Mouse (Mus musculus) midbrain, embryonic 11.5 days (tissue): ENCODE results near the gene Zmym6. TPM values are rescaled to one million over a fixed set of nuclear protein-coding genes. Genes with fewer than 3 reads are reported as not detected.

ENCODE experiments used
- ATAC-seq: fragments of 200-750 bp; cut with Nextera tagmentation; 2 replicates; pipeline ENCODE4 v1.8.0; 2017; ENCODE audit warnings: moderate TSS enrichment, moderate library complexity; ENCODE audit not compliant: low FRiP score
- DNase-seq: peaks from one replicate; pipeline ENCODE4 v3.0.0; 2015; ENCODE audit warnings: low spot score; ENCODE audit errors: missing footprints
- H3K27ac ChIP-seq: fragments of 300-500 bp; sonication (generic); 2 replicates; pipeline ENCODE4 v1.5.1; 2014; ENCODE audit warnings: low read depth, low read length
- H3K27me3 ChIP-seq: fragments of 300-500 bp; sonication (generic); 2 replicates; pipeline ENCODE4 v1.6.1; 2014; ENCODE audit warnings: mild to moderate bottlenecking, low read length, moderate library complexity, mixed read lengths; ENCODE audit not compliant: control insufficient read depth, insufficient read depth
- H3K36me3 ChIP-seq: fragments of 300-500 bp; sonication (generic); 2 replicates; pipeline ENCODE4 v1.6.1; 2014; ENCODE audit warnings: mild to moderate bottlenecking, low read length, moderate library complexity, mixed read lengths; ENCODE audit not compliant: control insufficient read depth, insufficient read depth
- H3K4me1 ChIP-seq: fragments of 300-500 bp; sonication (generic); 2 replicates; pipeline ENCODE4 v1.6.1; 2014; ENCODE audit warnings: low read length; ENCODE audit not compliant: control insufficient read depth, insufficient read depth
- H3K4me2 ChIP-seq: fragments of 300-500 bp; sonication (generic); 2 replicates; pipeline ENCODE4 v1.6.1; 2014; ENCODE audit warnings: mild to moderate bottlenecking, moderate library complexity
- H3K4me3 ChIP-seq: fragments of 300-500 bp; sonication (generic); 2 replicates; pipeline ENCODE4 v1.5.1; 2014; ENCODE audit warnings: low read depth, low read length
- H3K9ac ChIP-seq: fragments of 300-500 bp; sonication (generic); 2 replicates; pipeline ENCODE4 v1.6.1; 2014; ENCODE audit warnings: low read length
- H3K9me3 ChIP-seq: fragments of 300-500 bp; sonication (generic); 2 replicates; pipeline ENCODE4 v1.6.1; 2016; ENCODE audit warnings: low read length; ENCODE audit not compliant: control insufficient read depth
- WGBS: fragments of 180-500 bp; shearing (Covaris S2); extraction: QIAGEN DNeasy Blood & Tissue Kit; methylation state at CpG from one replicate; pipeline ENCODE4 v1.1.7; 2014; 5-methylcytosine and 5-hydroxymethylcytosine counted together
- polyA plus RNA-seq: library from polyadenylated mRNA; unstranded; fragments of >200 nt; fragmentation: Nextera tagmentation; extraction: Ambion mirVana; gene quantifications from 2 replicates; pipeline ENCODE4 v1.2.1, GENCODE M21; 2014

The Zmym6 gene
- polyA plus RNA-seq, 1 experiment from 2014 or later, result 26.7 TPM

DNA sequence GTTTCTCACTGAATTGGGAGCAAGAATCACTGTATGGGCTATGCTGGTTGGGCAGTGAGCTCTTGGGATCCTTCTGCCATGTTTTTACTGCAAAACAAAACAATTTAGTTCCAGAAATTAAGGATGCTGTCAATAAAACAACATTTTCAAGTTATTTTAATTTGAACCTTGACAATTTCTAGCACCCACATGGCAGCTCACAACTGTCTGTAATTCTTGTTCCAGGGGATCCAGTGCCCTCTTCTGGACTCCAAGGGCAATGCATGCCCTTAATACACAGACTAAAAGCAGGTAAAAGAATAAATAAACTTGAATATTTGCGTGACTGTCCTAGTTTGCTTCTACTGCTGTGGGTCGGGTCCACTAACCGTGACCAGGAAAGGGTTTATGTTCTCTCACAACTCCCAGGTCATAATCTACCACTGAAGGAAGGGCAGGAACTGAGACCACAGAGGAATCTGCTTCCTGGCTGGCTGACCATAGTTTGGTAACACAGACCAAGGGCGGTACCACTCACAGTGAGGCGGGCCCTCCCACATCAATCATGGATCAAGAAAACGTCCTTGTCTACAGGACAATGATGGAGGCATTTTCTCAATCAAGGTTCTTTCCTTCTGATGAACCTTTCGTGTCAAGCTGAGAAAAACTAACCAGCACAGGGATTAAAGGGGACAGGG lies 22.5 kb upstream of the Zmym6 start:
- Histone ChIP-seq H3K4me3 (no peak overlapping the region), H3K27me3 (no peaks in the 10 kb centered on the region), H3K9me3 (no peaks in the 10 kb centered on the region), H3K36me3 (peaks cover 7% of the 10 kb centered on the region; the same call in 1 of the 2 replicates), H3K4me1 (no peaks in the 10 kb centered on the region), H3K27ac (no peak overlapping the region), H3K4me2 (no peak overlapping the region), H3K9ac (no peak overlapping the region)
- no peak for ATAC-seq
- 83% methylated on average over 7 of the region's 7 CpGs for WGBS
- DNase-seq, result peak; percentile 72

DNA sequence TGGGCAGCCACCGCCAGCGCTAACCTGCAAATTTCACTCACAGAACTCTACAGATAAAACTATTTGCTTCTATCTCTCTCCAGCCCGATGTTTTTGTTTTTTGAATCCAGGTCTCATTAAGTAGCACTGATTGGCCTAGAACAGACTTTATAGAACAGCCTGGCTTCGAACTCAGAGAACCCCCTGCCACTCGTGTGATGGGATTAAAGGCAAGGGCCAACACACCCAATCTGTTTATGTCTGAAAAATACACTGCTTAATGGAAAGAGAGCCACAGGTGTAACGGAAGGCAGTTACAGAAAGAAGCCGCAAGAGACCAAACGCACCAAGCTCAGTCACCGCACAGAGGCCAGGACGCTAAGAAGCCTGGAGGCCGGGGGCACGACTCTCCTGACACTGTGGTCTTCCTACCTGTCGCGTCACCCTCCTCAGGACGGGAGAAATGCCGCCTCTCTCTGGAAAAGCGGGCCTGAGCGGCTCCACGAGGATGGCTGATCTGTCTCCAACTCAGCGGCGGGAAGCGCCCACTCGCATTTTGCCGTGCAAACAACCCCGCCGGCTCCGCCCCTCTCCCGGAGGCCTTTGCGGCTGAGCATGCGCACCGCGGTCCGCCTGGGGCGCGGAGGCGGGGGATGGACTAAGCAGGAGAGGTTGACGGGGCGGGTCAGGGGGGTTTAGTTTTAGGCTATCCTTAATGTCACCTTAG lies 16.4 kb upstream of the Zmym6 start, which contains the start of gene Zmym1:
Gene Zmym1, minus strand, starts transcription at position 568 of the 706 bp plus-strand sequence.
- no peaks in the 10 kb centered on the region for H3K4me1 ChIP-seq
- no peaks in the 10 kb centered on the region for H3K27me3 ChIP-seq
- DNase-seq (peak; percentile 99), ATAC-seq (peak; percentile 92)
- H3K4me2 ChIP-seq, result peak within 1 kb of the TSS; percentile 75
- under 1% methylated on average over 37 of the region's 38 CpGs for WGBS
- H3K9me3 ChIP-seq, result no peaks in the 10 kb centered on the region
- H3K4me3 ChIP-seq, result peak within 1 kb of the TSS; percentile 59
- no peak within 1 kb of the TSS for H3K27ac ChIP-seq
- peaks cover 8% of the 10 kb centered on the region; the same call in 1 of the 2 replicates for H3K36me3 ChIP-seq
- H3K9ac ChIP-seq, result peak within 1 kb of the TSS; percentile 76

DNA sequence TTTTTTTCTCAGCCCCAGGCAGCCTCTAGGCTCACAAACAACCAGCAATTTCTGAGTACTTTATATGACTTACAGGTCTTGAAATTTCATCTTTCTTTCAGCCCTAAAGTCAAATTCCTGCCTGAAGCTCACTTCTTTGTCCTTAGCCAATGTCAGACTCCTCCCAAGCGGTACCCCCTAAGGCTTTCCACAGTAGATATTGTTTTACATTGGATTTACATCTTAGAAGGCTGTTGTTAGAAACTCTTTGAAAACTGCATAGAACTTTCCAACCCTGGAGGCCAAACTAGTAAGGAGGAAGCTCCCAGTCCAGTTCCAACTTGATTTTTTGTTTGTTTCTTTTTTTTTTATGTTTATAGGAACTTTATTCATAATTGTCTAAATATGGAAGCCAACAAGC lies 13.1 kb upstream of the Zmym6 start:
- no peaks in the 10 kb centered on the region for H3K9me3 ChIP-seq
- 49% methylated on average over 1 of the region's 1 CpGs for WGBS
- H3K36me3 ChIP-seq, result peaks cover 6% of the 10 kb centered on the region; the same call in 1 of the 2 replicates
- H3K4me2 ChIP-seq, result no peak overlapping the region
- H3K9ac ChIP-seq, result no peak overlapping the region
- H3K4me3 ChIP-seq, result no peak overlapping the region
- no peak for ATAC-seq
- no peak overlapping the region for H3K27ac ChIP-seq
- H3K4me1 ChIP-seq, result no peaks in the 10 kb centered on the region
- H3K27me3 ChIP-seq, result no peaks in the 10 kb centered on the region
- no peak for DNase-seq

DNA sequence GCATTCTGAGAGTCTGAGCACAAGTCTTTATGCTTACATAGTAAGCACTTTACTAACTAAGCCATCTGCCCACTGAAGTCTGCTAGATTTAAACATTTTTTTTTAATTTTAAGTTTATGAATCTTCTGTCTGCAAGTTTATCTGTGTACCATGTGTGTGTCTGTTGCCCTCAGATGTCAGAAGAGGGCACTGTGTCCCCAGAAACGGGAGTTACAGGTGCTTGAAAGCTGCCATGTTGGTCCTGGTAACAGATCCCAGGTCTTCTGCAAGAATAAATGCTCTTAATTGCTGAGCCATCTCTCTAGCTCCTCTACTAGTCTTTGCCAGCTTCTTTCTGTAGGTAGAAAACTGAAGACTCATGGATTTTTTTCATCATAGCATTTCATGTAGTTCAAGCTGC lies 2.3 kb upstream of the Zmym6 start:
- H3K4me1 ChIP-seq, result peaks cover 5% of the 10 kb centered on the region
- no peaks in the 10 kb centered on the region for H3K27me3 ChIP-seq
- H3K4me2 ChIP-seq, result no peak overlapping the region
- no peak overlapping the region for H3K27ac ChIP-seq
- no peak overlapping the region for H3K9ac ChIP-seq
- no peaks in the 10 kb centered on the region for H3K9me3 ChIP-seq
- H3K4me3 ChIP-seq, result no peak overlapping the region
- H3K36me3 ChIP-seq, result no peaks in the 10 kb centered on the region
- 61% methylated on average over 1 of the region's 1 CpGs for WGBS
- no peak for ATAC-seq
- no peak for DNase-seq

DNA sequence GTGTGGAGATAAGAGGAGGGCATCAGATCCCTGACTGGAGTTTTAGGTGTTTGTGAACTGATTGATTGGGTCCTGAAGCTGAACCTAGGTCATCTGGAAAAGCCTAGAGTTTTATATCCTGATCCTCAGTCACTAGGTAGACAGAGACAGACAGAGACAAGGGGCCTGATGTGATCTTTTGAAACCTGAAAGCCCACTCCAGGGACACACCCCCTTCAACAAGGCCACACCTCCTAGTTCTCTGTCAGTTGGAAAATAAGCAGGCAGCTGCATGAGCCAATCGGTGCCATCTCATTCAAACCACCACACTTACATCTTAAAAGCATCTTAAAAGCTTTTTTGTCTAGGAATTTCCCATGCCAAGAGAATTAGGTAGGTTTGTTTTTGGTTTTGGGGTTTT lies 3.6 kb downstream of the Zmym6 start:
- ATAC-seq (no peak), DNase-seq (peak; percentile 31)
- Histone ChIP-seq H3K9me3 (no peaks in the 10 kb centered on the region), H3K9ac (no peak overlapping the region), H3K27ac (no peak overlapping the region), H3K4me2 (no peak overlapping the region), H3K27me3 (no peaks in the 10 kb centered on the region), H3K36me3 (no peaks in the 10 kb centered on the region), H3K4me1 (peaks cover 5% of the 10 kb centered on the region), H3K4me3 (no peak overlapping the region)
- 50% methylated on average over 1 of the region's 1 CpGs for WGBS

DNA sequence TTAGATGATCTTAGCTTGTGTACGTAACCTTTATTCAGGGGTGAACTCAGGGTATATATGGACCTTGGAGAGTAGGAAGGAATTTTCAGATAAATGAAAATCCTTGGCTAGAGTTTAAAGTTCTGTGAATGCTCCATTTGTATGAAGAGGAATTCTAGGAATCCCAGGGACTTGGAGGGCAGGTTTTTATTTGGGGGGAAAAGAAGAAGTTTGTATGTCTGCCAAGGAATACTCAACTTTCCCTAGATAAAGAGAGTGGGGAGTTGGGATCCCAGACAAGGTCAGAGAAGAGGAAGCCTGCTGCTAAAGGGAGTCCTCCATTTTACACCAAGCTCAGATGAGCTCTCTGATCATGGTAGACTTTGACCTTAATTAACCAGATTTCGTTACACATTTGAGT lies 5.9 kb downstream of the Zmym6 start:
- no peak overlapping the region for H3K4me3 ChIP-seq
- H3K9me3 ChIP-seq, result no peaks in the 10 kb centered on the region
- H3K27ac ChIP-seq, result no peak overlapping the region
- ATAC-seq (no peak), DNase-seq (peak; percentile 75)
- H3K4me2 ChIP-seq, result no peak overlapping the region
- H3K9ac ChIP-seq, result no peak overlapping the region
- no peaks in the 10 kb centered on the region for H3K27me3 ChIP-seq
- no peaks in the 10 kb centered on the region for H3K4me1 ChIP-seq
- WGBS, result 90% methylated on average over 2 of the region's 2 CpGs
- H3K36me3 ChIP-seq, result no peaks in the 10 kb centered on the region

DNA sequence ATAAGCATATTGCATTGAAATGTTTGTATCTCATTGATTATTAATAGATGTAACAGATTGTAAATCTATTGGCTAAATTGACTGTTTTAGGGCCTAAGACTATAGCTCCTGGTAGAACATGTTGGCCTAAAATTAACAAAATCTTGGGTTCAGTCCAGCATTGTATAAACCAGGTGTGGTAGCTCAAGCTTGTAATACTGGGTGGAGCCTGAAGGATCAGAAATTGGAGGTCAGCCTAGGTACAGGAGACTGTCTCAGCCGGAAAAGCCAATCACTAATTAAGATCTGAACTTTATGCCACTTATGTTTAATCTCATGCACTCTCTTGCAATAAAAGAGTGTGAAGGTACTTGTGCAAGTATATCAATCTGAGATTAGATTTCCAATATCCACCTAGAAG lies 8.6 kb downstream of the Zmym6 start:
- Histone ChIP-seq H3K4me2 (no peak overlapping the region), H3K27me3 (no peaks in the 10 kb centered on the region), H3K36me3 (0 out of 2 replicates have a peak, but pooled peaks cover 6% of the 10 kb centered on the region), H3K9ac (no peak overlapping the region), H3K4me3 (no peak overlapping the region), H3K27ac (no peak overlapping the region), H3K9me3 (no peaks in the 10 kb centered on the region), H3K4me1 (no peaks in the 10 kb centered on the region)
- ATAC-seq (no peak), DNase-seq (no peak)
- 88% methylated on average over 1 of the region's 1 CpGs for WGBS

DNA sequence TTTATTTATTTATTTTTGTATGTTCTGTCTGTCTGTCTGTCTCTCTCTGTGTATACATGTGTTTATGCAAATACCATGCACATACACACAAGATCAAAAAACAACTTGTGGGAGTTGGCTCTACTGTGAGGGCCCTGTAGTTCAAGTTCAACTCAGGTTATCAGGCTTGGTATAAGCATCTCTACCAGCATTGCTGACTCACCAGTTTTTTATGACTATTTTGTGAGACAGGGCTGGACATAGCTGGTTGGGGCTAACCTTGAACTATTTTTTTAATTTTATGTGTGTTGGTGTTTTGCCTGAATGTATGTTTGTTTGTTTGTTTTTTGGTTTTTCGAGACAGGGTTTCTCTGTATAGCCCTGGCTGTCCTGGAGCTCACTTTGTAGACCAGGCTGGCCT lies 14.0 kb downstream of the Zmym6 start:
- H3K36me3 ChIP-seq, result 0 out of 2 replicates have a peak, but pooled peaks cover 6% of the 10 kb centered on the region
- WGBS, result 92% methylated on average over 1 of the region's 1 CpGs
- ATAC-seq, result no peak

DNA sequence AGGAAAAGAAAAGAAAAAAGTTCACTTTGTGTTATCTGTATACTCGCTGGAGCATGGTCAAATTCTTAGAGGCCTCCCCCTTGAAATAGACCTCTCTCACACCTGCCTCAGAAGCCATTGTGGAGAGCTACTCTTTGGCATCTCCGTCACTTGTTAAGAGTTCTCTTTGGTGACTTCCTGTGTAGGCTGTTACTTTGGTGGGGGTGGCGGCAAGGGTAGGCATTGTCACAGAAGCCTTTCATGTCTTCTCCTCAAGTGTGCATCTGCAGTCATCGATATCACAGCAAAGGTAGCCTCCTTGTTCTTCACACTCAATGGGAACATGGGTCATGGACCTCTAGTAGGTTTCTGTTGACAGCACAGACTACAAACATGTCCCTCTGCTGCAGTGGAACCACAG lies 17.9 kb downstream of the Zmym6 start:
- DNase-seq (no peak), ATAC-seq (no peak)
- no peaks in the 10 kb centered on the region for H3K4me1 ChIP-seq
- H3K4me2 ChIP-seq, result no peak overlapping the region
- H3K27me3 ChIP-seq, result no peaks in the 10 kb centered on the region
- no peak overlapping the region for H3K9ac ChIP-seq
- H3K36me3 ChIP-seq, result no peaks in the 10 kb centered on the region
- 88% methylated on average over 4 of the region's 4 CpGs for WGBS
- no peaks in the 10 kb centered on the region for H3K9me3 ChIP-seq
- no peak overlapping the region for H3K27ac ChIP-seq
- no peak overlapping the region for H3K4me3 ChIP-seq

More for the DNA sequence above, 14.0 kb downstream of the Zmym6 start:
- Histone ChIP-seq H3K4me2 (no peak overlapping the region), H3K27ac (no peak overlapping the region), H3K27me3 (no peaks in the 10 kb centered on the region), H3K9me3 (no peaks in the 10 kb centered on the region), H3K4me1 (no peaks in the 10 kb centered on the region), H3K9ac (no peak overlapping the region), H3K4me3 (no peak overlapping the region)
- no peak for DNase-seq
